Mouse (Mus musculus) neural tube, embryonic 11.5 days (tissue): ENCODE measurements around the gene Il6st. TPM values are rescaled to one million over a fixed set of nuclear protein-coding genes. Genes with fewer than 3 reads are reported as not detected.

Source experiments
- ATAC-seq: fragments of 200-750 bp; cut with Nextera tagmentation; 2 replicates; pipeline ENCODE4 v1.8.0; 2017; ENCODE audit warnings: moderate number of reproducible peaks, mild to moderate bottlenecking, moderate TSS enrichment, moderate library complexity; ENCODE audit not compliant: insufficient read depth, low FRiP score, low TSS enrichment
- DNase-seq: peaks from one replicate; pipeline ENCODE4 v3.0.0-alpha.2; 2015; ENCODE audit warnings: low spot score
- H3K27ac ChIP-seq: fragments of 300-500 bp; sonication (generic); 2 replicates; pipeline ENCODE4 v1.5.1; 2014; ENCODE audit warnings: low read depth, mild to moderate bottlenecking, low read length
- H3K27me3 ChIP-seq: fragments of 300-500 bp; sonication (generic); 2 replicates; pipeline ENCODE4 v1.6.1; 2014; ENCODE audit warnings: mild to moderate bottlenecking, low read length, mixed read lengths; ENCODE audit not compliant: control insufficient read depth, insufficient read depth
- H3K36me3 ChIP-seq: fragments of 300-500 bp; sonication (generic); 2 replicates; pipeline ENCODE4 v1.6.1; 2014; ENCODE audit warnings: mild to moderate bottlenecking, low read length, moderate library complexity, mixed read lengths; ENCODE audit not compliant: control insufficient read depth, insufficient read depth
- H3K4me1 ChIP-seq: fragments of 300-500 bp; sonication (generic); 2 replicates; pipeline ENCODE4 v1.6.1; 2014; ENCODE audit warnings: low read length, mixed read lengths; ENCODE audit not compliant: control insufficient read depth, insufficient read depth
- H3K4me2 ChIP-seq: fragments of 300-500 bp; sonication (generic); 2 replicates; pipeline ENCODE4 v1.6.1; 2014; ENCODE audit warnings: low read depth, mild to moderate bottlenecking, moderate library complexity
- H3K4me3 ChIP-seq: fragments of 300-500 bp; sonication (generic); 2 replicates; pipeline ENCODE4 v1.5.1; 2014; ENCODE audit warnings: low read depth, low read length
- H3K9ac ChIP-seq: fragments of 300-500 bp; sonication (generic); 2 replicates; pipeline ENCODE4 v1.6.1; 2014; ENCODE audit warnings: mild to moderate bottlenecking, low read length
- H3K9me3 ChIP-seq: fragments of 300-500 bp; sonication (generic); 2 replicates; pipeline ENCODE4 v1.6.1; 2016; ENCODE audit warnings: low read length; ENCODE audit not compliant: control insufficient read depth
- WGBS: fragments of 180-500 bp; shearing (Covaris S2); extraction: QIAGEN DNeasy Blood & Tissue Kit; methylation state at CpG from one replicate; pipeline ENCODE4 v1.1.7; 2014; 5-methylcytosine and 5-hydroxymethylcytosine counted together
- polyA plus RNA-seq: library from polyadenylated mRNA; unstranded; fragments of >200 nt; fragmentation: Nextera tagmentation; extraction: Ambion mirVana; gene quantifications from 2 replicates; pipeline ENCODE4 v1.2.1, GENCODE M21; 2014

Gene Il6st
- polyA plus RNA-seq, 1 experiment from 2014 or later: 33.1 TPM

DNA sequence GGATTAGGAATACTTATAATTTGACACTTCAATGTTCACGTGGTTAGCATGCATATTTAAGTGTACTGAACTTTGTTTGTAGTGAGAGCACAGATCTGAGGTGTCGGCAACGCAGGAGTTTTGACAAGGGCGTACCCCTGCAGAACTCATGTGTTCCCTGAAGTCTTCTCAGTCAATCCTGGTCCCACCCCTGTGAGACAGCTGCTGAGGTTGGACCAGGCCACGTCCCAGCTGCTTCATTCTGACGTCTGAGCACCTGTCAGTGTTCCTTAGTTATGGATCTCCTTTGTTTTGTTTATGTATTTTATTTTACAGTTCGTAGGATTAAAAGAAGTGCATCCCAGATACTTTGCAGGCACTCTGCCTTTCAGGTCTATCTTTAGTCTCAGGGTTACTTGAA, 19.1 kb downstream of the Il6st start:
- DNase-seq (no peak), ATAC-seq (no peak)
- Histone ChIP-seq H3K27me3 (no peaks in the 10 kb centered on the region), H3K9me3 (no peaks in the 10 kb centered on the region), H3K4me2 (no peak overlapping the region), H3K4me1 (no peaks in the 10 kb centered on the region), H3K36me3 (peaks cover 6% of the 10 kb centered on the region; the same call in 1 of the 2 replicates), H3K4me3 (no peak overlapping the region), H3K27ac (no peak overlapping the region), H3K9ac (no peak overlapping the region)
- WGBS: 92% methylated on average over 7 of the region's 7 CpGs

- ATAC-seq (no peak), DNase-seq (no peak)
- H3K4me2 ChIP-seq: no peak overlapping the region
- no peaks in the 10 kb centered on the region for H3K4me1 ChIP-seq
- H3K27me3 ChIP-seq: no peaks in the 10 kb centered on the region
- H3K4me3 ChIP-seq: no peak overlapping the region
- no peak overlapping the region for H3K27ac ChIP-seq
- H3K9me3 ChIP-seq: no peaks in the 10 kb centered on the region
- WGBS: 94% methylated on average over 5 of the region's 5 CpGs
- no peak overlapping the region for H3K9ac ChIP-seq
- peaks cover 6% of the 10 kb centered on the region; the same call in 1 of the 2 replicates for H3K36me3 ChIP-seq
Observed at GRCm38 (mm10) chr13:112486236-112486635, 22.4 kb downstream of the Il6st start.

DNA sequence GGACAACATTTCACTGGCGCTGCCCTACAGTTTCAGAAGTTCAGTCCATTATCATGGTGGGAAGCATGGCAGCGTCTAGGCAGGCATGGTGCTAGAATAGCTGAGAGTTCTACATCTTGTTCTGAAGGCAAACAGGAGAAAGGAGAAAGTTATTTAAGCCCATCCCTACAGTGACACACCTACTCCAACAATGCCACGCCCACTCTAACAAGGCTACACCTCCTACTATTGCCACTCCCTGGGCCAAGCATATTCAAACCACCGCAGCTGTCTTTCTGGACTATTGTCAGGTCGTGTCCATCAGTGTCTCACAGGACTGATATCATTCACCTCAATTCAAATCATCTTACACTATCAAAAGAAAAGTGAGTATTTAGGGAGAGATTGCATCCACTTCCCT, 22.8 kb downstream of the Il6st start:
- Histone ChIP-seq H3K4me1 (no peaks in the 10 kb centered on the region), H3K4me3 (no peak overlapping the region), H3K9me3 (no peaks in the 10 kb centered on the region), H3K9ac (no peak overlapping the region), H3K27ac (no peak overlapping the region), H3K27me3 (no peaks in the 10 kb centered on the region), H3K36me3 (peaks cover 6% of the 10 kb centered on the region; the same call in 1 of the 2 replicates), H3K4me2 (no peak overlapping the region)
- no peak for DNase-seq
- 98% methylated on average over 5 of the region's 5 CpGs for WGBS
- ATAC-seq: no peak

DNA sequence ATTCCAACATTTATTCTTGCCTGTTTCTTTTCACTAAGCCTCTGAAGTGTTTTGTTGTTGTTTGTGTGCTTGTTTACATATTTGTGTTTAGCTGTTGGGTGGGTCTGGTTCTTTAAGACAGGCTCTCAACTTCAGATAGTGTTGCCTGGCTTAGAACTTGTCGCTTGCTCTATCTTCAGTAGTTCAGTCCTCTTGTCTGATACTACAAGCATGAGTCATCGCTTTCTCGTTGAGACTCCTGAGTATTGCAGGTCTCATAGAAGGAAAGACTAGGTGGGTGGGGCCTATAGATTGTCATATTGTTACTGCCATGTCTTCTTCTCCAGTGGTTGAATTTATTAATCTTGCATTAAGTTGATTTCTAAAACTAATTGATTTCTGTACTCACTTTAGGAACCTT, 26.2 kb downstream of the Il6st start:
- 91% methylated on average over 3 of the region's 3 CpGs for WGBS
- no peak for ATAC-seq
- no peak overlapping the region for H3K4me3 ChIP-seq
- H3K27me3 ChIP-seq: no peaks in the 10 kb centered on the region
- H3K4me1 ChIP-seq: no peaks in the 10 kb centered on the region
- H3K4me2 ChIP-seq: no peak overlapping the region
- H3K27ac ChIP-seq: no peak overlapping the region
- H3K36me3 ChIP-seq: peaks cover 7% of the 10 kb centered on the region
- no peak overlapping the region for H3K9ac ChIP-seq
- no peaks in the 10 kb centered on the region for H3K9me3 ChIP-seq
- no peak for DNase-seq

GRCm38 (mm10) chr13:112491636-112492284, 27.9 kb downstream of the Il6st start:
- Histone ChIP-seq H3K27ac (no peak overlapping the region), H3K27me3 (no peaks in the 10 kb centered on the region), H3K4me2 (no peak overlapping the region), H3K4me1 (no peaks in the 10 kb centered on the region), H3K4me3 (no peak overlapping the region), H3K9ac (no peak overlapping the region), H3K36me3 (peaks cover 7% of the 10 kb centered on the region), H3K9me3 (no peaks in the 10 kb centered on the region)
- 81% methylated on average over 14 of the region's 14 CpGs for WGBS
- DNase-seq (no peak), ATAC-seq (no peak)

DNA sequence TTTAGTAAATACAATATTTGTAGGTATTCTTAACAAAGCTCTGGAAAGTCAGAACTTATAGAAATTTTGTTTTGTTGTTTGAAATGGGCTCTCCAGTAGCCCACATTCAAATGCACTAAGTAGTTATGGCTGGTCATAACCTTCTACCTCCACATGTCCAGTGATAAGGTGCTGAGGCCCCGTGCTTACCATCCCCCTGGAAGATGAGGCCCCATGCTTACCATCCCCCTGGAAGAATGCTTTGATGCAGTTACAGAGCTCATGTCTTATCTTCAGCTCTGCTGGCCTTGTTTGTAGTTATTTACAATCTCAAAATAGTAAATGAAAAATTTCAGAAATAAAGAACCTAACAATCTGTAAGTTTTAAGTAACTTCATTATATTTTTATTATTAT, 28.4 kb downstream of the Il6st start:
- WGBS: 81% methylated on average over 1 of the region's 1 CpGs
- ATAC-seq (no peak), DNase-seq (no peak)
- Histone ChIP-seq H3K36me3 (peaks cover 7% of the 10 kb centered on the region), H3K9me3 (no peaks in the 10 kb centered on the region), H3K9ac (no peak overlapping the region), H3K27me3 (no peaks in the 10 kb centered on the region), H3K27ac (no peak overlapping the region), H3K4me1 (no peaks in the 10 kb centered on the region), H3K4me2 (no peak overlapping the region), H3K4me3 (no peak overlapping the region)

- DNase-seq: no peak
- WGBS: 95% methylated on average over 12 of the region's 12 CpGs
- H3K4me2 ChIP-seq: no peak overlapping the region
- no peaks in the 10 kb centered on the region for H3K4me1 ChIP-seq
- no peak overlapping the region for H3K4me3 ChIP-seq
- H3K27me3 ChIP-seq: no peaks in the 10 kb centered on the region
- no peak overlapping the region for H3K9ac ChIP-seq
- peaks cover 13% of the 10 kb centered on the region for H3K36me3 ChIP-seq
- H3K27ac ChIP-seq: no peak overlapping the region
- no peaks in the 10 kb centered on the region for H3K9me3 ChIP-seq
- no peak for ATAC-seq
Observed at GRCm38 (mm10) chr13:112494590-112494989, 30.7 kb downstream of the Il6st start.

DNA sequence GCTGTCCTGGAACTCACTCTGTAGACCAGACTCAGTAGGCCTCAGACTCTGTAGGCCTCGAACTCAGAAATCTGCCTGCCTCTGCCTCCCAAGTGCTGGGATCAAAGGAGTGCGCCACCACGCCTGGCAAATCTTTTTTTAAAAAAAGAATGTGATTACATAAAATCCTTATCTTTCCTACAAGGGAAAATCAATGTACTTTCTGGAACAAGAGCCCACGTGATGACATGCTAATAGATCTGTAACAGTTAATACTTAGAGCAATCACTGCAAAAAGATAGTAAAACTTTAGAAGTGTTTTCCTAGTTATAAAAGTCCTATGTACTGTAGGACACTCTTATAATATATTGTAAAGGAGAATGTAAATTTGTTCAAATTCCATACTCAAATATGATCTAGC, 36.2 kb downstream of the Il6st start:
- Histone ChIP-seq H3K4me3 (no peak overlapping the region), H3K4me2 (no peak overlapping the region), H3K27me3 (no peaks in the 10 kb centered on the region), H3K9me3 (no peaks in the 10 kb centered on the region), H3K27ac (no peak overlapping the region), H3K4me1 (no peaks in the 10 kb centered on the region), H3K9ac (no peak overlapping the region), H3K36me3 (peaks cover 16% of the 10 kb centered on the region)
- no peak for DNase-seq
- ATAC-seq: no peak
- 92% methylated on average over 4 of the region's 4 CpGs for WGBS

DNA sequence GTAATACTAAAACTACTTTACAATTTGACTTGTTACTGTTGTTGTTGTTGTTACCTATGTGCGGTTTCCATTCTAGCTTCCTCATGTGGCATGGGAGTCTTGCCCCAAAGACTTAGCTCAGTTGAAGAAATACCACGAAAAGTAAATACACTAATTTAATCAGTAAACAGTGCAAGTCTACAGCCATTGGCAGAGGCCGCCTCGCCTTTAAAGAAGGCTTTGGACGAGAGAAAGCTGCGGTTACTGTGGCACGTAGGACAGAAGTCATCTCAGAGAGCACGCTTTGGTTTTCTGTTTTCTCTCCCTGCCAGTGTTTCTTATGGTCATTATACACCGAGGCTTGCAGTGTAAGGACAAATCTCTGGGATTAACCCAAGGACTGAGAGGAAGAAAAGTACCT, 36.6 kb downstream of the Il6st start:
- 94% methylated on average over 9 of the region's 9 CpGs for WGBS
- H3K27ac ChIP-seq: no peak overlapping the region
- H3K9me3 ChIP-seq: no peaks in the 10 kb centered on the region
- H3K4me2 ChIP-seq: no peak overlapping the region
- DNase-seq (no peak), ATAC-seq (no peak)
- peaks cover 14% of the 10 kb centered on the region for H3K36me3 ChIP-seq
- no peak overlapping the region for H3K9ac ChIP-seq
- no peak overlapping the region for H3K4me3 ChIP-seq
- no peaks in the 10 kb centered on the region for H3K4me1 ChIP-seq
- H3K27me3 ChIP-seq: no peaks in the 10 kb centered on the region
